Mouse (Mus musculus) ES-Bruce4 (cell line): ENCODE data around the gene Gps2. TPM values are rescaled to one million over a fixed set of nuclear protein-coding genes. Genes with fewer than 3 reads are reported as not detected.
A peak's percentile ranks its signal among the peaks of the same experiment; 100 is the strongest.

Experiments used
- H3K27ac ChIP-seq: 2 replicates; pipeline ENCODE4 v1.5.1; 2012; ENCODE audit warnings: low read length, inconsistent platforms; ENCODE audit not compliant: insufficient read depth
- H3K27me3 ChIP-seq: 2 replicates; pipeline ENCODE4 v1.6.1; 2012; ENCODE audit warnings: mild to moderate bottlenecking, low read length, inconsistent platforms; ENCODE audit not compliant: control insufficient read depth, poor library complexity, insufficient read depth, severe bottlenecking
- H3K36me3 ChIP-seq: 2 replicates; pipeline ENCODE4 v1.6.1; 2012; ENCODE audit warnings: inconsistent platforms, mild to moderate bottlenecking, low read length, moderate library complexity; ENCODE audit not compliant: control insufficient read depth, poor library complexity, insufficient read depth, severe bottlenecking
- H3K4me1 ChIP-seq: one replicate; pipeline ENCODE4 v1.8.1; 2011; ENCODE audit warnings: low read length; ENCODE audit not compliant: control insufficient read depth, insufficient read depth
- H3K4me3 ChIP-seq: 2 replicates; pipeline ENCODE4 v1.5.1; 2011; ENCODE audit warnings: low read depth, mild to moderate bottlenecking, low read length
- H3K9ac ChIP-seq: 2 replicates; pipeline ENCODE4 v1.6.1; 2012; ENCODE audit warnings: low read depth, mild to moderate bottlenecking, inconsistent platforms; ENCODE audit not compliant: poor library complexity, severe bottlenecking
- H3K9me3 ChIP-seq: replicated peaks from 2 replicates; pipeline ENCODE4 v1.6.1; 2012; ENCODE audit warnings: mild to moderate bottlenecking, low read length, inconsistent platforms; ENCODE audit not compliant: control insufficient read depth, poor library complexity, insufficient read depth, severe bottlenecking
- CTCF ChIP-seq: IDR thresholded peaks from one replicate; pipeline ENCODE4 v1.8.1; 2011; ENCODE audit warnings: low read depth, low read length
- EP300 ChIP-seq: IDR thresholded peaks from 2 replicates; pipeline ENCODE4 v1.6.1; 2011; ENCODE audit warnings: low read depth, low read length; ENCODE audit not compliant: insufficient read depth
- POLR2A ChIP-seq: IDR thresholded peaks from one replicate; pipeline ENCODE4 v1.8.1; 2011; ENCODE audit warnings: low read length; ENCODE audit not compliant: insufficient read depth
- polyA plus RNA-seq: library from polyadenylated mRNA; stranded (reverse); fragments of >200 nt; gene quantifications from 2 replicates; pipeline ENCODE4 v1.2.4, GENCODE M21; 2011; ENCODE audit warnings: low read depth; ENCODE audit not compliant: missing spikeins, insufficient read depth, insufficient read length

Gps2 gene
- polyA plus RNA-seq, 1 experiment: 24.4 TPM

DNA sequence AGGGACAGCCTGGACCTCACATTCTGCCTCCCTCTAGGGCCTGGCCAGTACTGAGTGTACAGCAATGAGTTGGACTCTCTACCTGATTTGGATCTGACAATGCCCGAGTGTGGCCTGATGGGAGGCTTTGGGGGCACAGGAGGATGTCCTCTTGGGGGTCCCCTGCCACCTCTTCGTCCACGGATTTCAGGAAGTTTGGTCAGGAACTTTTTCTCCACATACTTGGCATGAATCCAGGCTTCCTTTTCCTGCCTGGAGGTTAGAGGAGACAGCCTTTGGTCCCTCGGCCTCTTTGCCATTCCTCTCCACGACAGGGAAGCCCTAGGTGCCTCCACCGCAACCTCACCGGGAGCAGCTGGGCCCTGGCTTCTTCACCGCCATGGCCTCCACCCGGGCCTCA, 29.4 kb upstream of the Gps2 start:
- Histone ChIP-seq H3K9ac (no peak overlapping the region), H3K4me1 (no peaks in the 10 kb centered on the region), H3K27ac (no peak overlapping the region), H3K36me3 (no peaks in the 10 kb centered on the region), H3K9me3 (no peaks in the 10 kb centered on the region), H3K4me3 (no peak overlapping the region), H3K27me3 (no peaks in the 10 kb centered on the region)
- TF ChIP-seq CTCF (no peak), EP300 (no peak), POLR2A (no peak)

DNA sequence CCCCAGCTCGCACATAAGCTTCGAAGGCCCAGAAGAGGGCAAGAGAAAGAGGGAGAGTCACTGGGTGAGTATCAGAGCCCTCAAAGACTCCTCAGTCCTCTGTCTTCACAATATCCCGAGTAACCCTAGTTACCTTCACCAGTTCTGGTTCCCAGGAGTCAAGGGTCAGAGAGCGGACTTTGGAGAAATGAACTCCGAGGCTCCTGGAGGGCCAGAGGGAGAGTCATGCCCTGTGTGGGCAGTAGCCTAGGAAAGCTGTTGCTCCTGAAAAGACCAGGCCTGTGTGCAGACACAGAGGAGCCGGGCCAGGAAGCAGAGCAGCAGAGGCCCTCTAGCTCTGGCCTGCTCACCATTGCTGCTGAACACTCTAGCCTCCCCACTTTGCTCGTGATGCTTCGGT, 29.0 kb upstream of the Gps2 start:
- no peaks in the 10 kb centered on the region for H3K4me1 ChIP-seq
- H3K27me3 ChIP-seq: no peaks in the 10 kb centered on the region
- TF ChIP-seq POLR2A (no peak), EP300 (no peak), CTCF (no peak)
- H3K27ac ChIP-seq: no peak overlapping the region
- no peak overlapping the region for H3K9ac ChIP-seq
- H3K4me3 ChIP-seq: no peak overlapping the region
- H3K36me3 ChIP-seq: no peaks in the 10 kb centered on the region
- H3K9me3 ChIP-seq: no peaks in the 10 kb centered on the region

DNA sequence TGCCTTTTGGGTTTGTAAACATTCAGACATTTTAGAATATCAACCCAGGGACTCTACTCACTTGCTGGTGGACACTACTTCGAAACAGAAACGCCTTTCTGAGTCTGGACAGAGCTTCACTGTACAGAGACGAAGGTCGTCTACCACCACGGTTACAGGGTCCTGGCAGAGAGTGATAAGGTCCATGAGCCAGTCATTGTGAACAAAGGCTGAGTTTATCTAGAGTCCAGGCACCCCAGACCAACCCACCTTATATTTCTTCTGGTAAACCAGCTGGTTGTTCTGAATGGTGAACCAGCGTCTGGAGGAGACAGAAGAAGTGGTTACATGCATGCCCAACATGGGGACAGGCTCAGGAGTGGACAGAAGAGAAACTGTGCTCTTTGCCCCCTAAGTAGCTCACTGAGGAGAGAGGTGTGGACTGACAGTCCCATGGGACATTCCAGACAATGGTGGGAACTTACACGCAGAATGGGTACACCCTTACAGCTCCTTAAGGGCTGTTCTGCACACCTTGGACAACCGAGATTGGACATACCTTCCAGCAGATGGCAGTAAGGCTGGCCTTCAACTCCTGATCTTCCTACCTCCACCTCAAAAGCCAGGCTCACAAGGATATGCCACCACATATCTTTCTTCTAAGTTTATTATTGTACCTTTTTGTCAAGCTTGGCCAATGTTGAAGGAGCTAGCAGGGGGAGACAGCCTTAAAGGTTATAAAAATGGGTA, 26.6 kb upstream of the Gps2 start:
- H3K4me3 ChIP-seq: no peak overlapping the region
- no peak overlapping the region for H3K9ac ChIP-seq
- peak; percentile 60 for TF ChIP-seq CTCF
- no peak for TF ChIP-seq POLR2A
- no peak overlapping the region for H3K27ac ChIP-seq
- no peaks in the 10 kb centered on the region for H3K4me1 ChIP-seq
- H3K9me3 ChIP-seq: no peaks in the 10 kb centered on the region
- H3K36me3 ChIP-seq: no peaks in the 10 kb centered on the region
- H3K27me3 ChIP-seq: no peaks in the 10 kb centered on the region

DNA sequence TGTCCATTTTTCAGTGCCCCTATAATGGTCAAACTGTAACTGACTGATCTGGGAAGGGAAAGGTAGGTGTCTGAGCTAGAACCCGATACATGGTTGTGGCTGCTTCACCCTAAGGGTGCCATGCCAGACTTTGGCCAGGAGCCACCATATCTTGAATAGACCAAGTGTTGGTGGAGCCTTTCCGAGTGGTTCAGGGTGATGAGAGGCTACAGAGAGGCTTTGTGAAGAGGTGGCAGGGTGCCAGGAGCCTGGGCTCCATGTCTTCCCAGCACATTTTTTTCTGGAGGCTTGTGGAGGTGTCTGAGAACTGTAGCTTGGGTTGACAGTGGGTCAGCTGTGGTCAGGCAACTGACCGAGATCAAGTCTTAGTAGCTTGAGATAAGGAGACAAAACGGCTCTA, 22.2 kb upstream of the Gps2 start:
- H3K27me3 ChIP-seq: no peaks in the 10 kb centered on the region
- peaks cover 3% of the 10 kb centered on the region for H3K4me1 ChIP-seq
- no peak overlapping the region for H3K9ac ChIP-seq
- H3K9me3 ChIP-seq: no peaks in the 10 kb centered on the region
- no peak overlapping the region for H3K4me3 ChIP-seq
- TF ChIP-seq POLR2A (no peak), CTCF (no peak), EP300 (no peak)
- no peaks in the 10 kb centered on the region for H3K36me3 ChIP-seq
- no peak overlapping the region for H3K27ac ChIP-seq

DNA sequence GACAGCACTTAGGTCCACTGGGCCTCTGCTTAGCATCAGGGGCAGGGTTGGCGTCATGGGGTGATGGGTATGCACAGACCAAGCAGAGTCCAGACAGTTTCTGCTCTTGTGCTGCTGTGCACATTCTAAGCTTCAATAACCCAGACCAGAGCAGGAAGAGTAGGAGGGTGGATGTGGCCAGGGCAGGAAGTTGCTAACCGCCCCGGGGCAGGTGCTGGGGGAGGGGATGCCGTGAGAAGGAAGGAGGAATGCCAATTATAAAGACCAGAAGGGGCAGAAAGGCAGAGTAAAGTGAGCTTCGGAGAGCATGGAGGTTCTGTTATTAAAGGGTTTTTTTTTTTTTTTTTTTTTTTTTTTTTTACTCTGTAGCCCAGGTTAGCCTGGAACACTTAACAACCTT, 19.0 kb upstream of the Gps2 start:
- peak overlapping the region; percentile 52; the same call in 1 of the 2 replicates for H3K9ac ChIP-seq
- no peak for TF ChIP-seq POLR2A
- TF ChIP-seq CTCF: no peak
- TF ChIP-seq EP300: no peak
- H3K27ac ChIP-seq: no peak overlapping the region
- H3K9me3 ChIP-seq: no peaks in the 10 kb centered on the region
- H3K36me3 ChIP-seq: no peaks in the 10 kb centered on the region
- no peaks in the 10 kb centered on the region for H3K27me3 ChIP-seq
- H3K4me1 ChIP-seq: peaks cover 3% of the 10 kb centered on the region
- H3K4me3 ChIP-seq: no peak overlapping the region

DNA sequence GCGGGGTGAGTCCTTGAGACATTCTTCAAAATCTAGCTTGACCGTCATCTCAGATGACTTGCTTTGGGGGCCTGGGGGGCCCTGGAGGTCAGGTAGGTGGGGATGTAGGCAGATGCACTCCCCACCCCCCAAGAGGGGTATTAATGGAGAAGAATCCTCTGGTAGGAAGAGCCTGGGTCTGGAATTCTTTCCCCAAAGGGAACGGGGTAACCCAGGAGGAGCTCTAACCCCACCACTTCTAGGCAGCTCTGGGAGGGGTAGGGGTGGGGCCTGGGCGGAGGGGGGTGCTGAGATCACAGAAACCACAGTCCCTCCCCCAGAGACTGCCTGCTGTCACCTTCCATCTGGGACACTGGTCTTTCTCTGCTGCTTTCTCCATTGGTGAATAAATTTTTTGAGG, 18.4 kb upstream of the Gps2 start, which contains the start of gene Acap1:
Gene Acap1, minus strand, starts transcription at position 249 of the 400 bp plus-strand sequence.
- Histone ChIP-seq H3K36me3 (no peaks in the 10 kb centered on the region), H3K4me3 (no peak within 1 kb of the TSS), H3K27ac (no peak within 1 kb of the TSS), H3K9ac (peak within 1 kb of the TSS; percentile 52), H3K4me1 (peaks cover 3% of the 10 kb centered on the region), H3K27me3 (no peaks in the 10 kb centered on the region), H3K9me3 (no peaks in the 10 kb centered on the region)
- no peak for TF ChIP-seq EP300
